Mouse (Mus musculus): ENCODE data around the gene Prkcd.
A peak's percentile ranks its signal among the peaks of the same experiment; 100 is the strongest.

Gene Prkcd

GRCm38 (mm10) chr14:30635219-30635910 lies 9.4 kb upstream of the Prkcd start:
- DNase-seq (ENCODE audit: extremely low spot score), result no peak

GRCm38 (mm10) chr14:30634418-30634817 lies 8.4 kb upstream of the Prkcd start:
- DNase-seq (ENCODE audit: extremely low spot score), result no peak

GRCm38 (mm10) chr14:30633708-30634107 lies 7.7 kb upstream of the Prkcd start:
- no peak for DNase-seq (ENCODE audit: extremely low spot score)

GRCm38 (mm10) chr14:30631834-30632233 lies 5.8 kb upstream of the Prkcd start:
- no peak for DNase-seq (ENCODE audit: extremely low spot score)

DNA sequence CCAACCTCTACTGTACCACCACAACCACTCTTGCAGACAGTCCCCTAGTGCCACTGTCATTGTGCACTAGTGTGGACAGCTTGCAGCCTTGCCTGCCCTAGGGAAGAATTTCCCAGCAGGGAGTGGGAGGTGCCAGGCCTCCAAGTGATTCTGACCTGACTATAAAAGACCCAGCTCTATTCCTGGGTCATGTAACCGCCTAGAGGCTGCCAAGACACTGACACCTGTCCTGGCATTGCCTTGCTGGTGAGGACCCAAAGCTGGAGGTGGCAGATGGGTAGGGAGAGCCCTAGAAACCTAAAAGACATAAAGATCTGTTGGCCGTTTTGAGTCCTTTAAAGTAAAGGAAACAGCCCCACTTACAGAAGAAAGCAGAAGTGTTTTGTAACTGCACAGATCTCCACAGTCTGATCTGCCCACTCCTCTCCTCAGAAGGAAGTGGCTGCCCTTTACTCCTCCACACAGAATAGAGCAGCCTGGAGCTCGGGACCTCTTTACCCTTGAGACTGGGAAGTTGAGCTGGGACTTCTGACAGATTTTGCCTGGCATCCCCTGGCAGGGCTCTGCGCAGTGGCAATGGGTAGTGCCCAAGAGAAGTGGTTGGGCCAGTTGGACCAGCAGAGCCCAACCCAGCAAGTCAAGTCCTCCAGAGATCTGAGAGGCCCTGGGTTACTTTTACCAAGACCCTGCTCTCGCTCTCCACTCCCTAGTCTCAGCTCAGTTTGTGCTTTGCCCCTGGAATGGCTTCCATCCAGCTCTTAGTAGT lies 5.0 kb upstream of the Prkcd start:
- no peak for DNase-seq (ENCODE audit: extremely low spot score)

DNA sequence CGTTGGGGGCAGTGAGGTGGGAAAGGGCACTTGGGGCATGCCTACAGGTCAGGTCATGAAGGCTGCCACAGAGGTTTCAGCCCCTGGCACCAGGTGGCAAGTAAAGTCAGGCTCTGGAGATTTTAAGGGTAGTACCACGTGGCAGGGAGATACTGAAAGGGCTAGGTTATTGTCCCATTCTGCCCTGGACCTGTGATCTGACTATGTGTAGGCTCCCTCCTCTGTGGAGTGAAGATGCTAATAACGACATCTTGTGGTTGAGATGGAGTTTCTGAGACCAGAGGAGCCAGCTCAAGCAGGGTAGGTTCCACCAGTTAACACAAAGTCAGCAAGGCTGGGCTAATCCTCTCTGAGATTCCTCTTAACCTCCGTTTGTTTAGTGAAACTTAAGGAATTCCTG lies 3.8 kb upstream of the Prkcd start:
- no peak for DNase-seq (ENCODE audit: extremely low spot score)

DNA sequence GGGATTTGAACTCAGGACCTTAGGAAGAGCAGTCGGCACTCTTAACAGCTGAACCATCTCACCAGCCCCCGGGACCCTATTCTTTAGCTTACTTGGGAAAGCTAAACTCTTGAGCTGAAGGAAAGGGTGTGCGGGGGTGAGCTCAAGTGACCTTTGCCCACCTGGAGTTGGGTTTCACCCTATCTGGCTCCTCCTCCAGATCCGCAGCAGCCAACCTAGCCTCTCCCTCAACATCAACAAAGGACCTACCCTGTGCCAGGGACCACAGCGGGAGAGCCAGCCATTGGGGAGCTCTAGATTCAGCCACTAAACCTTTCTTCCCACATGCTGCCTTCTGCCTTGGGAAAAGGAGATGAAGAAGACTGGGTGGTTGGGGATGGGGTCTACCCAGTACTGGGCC lies 2.2 kb upstream of the Prkcd start:
- DNase-seq (ENCODE audit: extremely low spot score), result no peak

GRCm38 (mm10) chr14:30626756-30627742 lies 1.0 kb upstream of the Prkcd start:
- no peak for DNase-seq (ENCODE audit: extremely low spot score)

DNA sequence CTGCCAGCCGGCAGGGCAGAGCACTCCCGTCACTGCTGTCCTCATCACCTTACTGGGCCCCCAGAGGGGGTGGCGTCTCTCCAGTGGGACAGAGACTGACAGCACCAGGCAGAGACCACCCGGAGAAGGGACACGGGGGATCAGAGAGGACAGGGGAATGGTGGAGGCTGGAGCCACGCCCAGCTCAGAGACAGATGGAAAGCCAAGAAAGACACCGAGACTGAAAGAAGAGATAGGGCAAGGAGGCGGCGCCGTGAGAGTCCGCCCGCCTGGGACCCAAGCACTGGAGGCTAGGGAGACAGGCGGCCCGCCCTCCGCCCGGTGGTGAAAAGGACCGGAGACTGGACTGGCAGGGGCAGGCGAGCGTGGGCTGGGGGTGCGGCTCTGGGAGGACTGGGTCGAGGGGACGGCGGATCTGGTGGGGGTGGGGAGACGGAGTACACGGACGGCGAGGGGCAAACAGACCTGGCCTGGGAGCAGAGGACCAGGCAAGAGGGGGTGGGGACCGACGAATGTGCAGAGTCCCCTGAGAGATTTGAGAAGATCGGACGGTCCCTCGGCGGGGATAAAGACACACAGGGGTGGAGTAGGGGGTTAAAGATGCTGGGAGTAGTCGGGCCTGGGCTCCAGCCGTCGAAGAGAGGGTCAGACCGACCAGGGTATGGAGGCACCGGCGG lies 741 bp downstream of the Prkcd start:
- peak; percentile 68 for DNase-seq (ENCODE audit: extremely low spot score)

- no peak for DNase-seq (ENCODE audit: extremely low spot score)
Observed at GRCm38 (mm10) chr14:30624277-30624721, 1.7 kb downstream of the Prkcd start.

DNA sequence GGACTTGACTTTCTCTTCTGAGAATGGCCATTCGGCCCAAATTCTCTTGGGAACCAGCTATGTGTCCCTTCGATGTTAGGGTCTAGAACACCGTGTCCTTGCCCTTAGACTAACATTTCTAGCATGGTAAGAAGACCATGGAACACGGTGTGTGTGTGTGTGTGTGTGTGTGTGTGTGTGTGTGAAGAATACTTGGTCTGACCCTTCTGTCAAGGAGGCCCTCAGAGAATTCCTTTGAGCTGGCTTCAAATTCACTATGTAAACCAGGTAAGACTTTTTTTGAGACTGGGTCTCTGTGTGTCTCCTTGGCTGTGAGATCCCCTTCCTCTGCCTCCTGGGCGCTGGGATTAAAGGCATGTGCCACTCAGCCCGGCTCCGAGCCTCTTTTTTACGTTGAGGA lies 3.5 kb downstream of the Prkcd start:
- DNase-seq (ENCODE audit: extremely low spot score), result no peak

DNA sequence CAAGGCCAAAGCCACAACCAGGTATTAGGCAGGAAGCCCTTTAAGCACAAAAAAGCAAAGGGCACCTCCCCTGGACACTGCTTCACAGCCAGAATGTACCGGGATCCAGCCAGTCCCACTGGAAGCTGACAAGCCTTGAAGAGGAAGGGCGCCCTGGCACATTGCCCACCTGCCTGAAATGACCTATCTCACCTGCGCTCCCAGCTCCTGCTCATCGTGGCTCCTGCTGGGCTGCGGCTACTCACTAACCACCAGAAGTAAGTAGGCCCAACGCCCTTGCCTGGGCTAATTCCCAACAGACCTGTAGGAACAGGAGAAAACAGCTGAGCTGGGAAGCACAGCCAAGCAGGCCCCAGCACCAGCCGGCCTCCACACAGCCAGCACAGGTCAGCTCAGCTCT lies 3.9 kb downstream of the Prkcd start:
- no peak for DNase-seq (ENCODE audit: extremely low spot score)

DNA sequence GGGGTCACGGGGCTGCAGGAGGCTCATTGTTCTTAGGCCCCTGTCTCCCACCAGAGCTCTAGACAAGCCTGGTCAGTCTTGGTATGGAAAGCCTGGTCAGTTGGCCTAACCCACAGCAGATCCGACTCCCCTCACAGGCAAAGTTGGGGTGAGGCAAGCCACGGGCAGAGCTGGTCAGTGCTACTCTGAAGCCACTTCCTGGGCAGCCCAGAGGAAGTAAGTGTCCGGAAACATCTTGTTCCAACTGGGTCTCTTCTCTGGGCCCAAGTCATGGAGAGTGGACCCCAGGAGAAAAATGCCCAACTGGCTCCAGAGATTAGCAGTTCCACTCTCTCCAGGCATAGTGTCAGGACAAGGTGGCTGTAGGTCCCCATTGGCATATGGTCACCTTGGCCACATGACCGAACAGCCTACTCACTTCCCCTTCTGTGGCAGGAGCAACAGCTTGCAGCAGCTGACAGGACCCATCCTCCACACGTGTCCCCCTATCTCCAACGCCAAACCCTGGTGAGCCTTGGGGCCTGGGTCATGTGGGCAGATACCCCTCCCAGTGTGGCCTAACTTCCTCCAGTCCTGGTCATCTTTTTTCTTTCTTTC lies 5.9 kb downstream of the Prkcd start:
- no peak for DNase-seq (ENCODE audit: extremely low spot score)

DNA sequence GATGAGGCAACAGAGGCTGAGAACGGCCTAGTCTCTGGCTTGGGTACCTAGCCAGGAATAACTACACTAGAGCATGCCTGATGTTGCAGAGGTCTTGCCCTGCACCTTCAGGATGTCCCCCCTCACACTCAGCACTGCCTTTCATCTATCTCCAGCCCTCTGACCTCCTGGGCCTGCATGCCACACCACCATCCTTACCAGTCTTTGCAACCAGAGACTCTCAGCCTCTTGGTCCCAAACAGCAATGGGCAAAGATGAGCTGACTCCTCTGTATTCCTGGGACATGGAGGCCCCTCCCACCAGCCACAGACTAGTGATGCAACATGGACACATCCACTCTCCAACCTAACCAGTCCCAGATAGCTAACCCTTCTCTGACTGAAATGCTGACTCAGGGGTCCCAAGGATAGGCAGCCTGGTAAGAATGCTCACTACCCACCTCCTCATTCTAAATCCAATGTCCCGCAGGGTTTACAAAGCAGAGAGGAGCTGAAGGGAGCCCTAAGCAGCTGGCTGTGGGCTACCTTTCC lies 7.2 kb downstream of the Prkcd start:
- no peak for DNase-seq (ENCODE audit: extremely low spot score)

DNA sequence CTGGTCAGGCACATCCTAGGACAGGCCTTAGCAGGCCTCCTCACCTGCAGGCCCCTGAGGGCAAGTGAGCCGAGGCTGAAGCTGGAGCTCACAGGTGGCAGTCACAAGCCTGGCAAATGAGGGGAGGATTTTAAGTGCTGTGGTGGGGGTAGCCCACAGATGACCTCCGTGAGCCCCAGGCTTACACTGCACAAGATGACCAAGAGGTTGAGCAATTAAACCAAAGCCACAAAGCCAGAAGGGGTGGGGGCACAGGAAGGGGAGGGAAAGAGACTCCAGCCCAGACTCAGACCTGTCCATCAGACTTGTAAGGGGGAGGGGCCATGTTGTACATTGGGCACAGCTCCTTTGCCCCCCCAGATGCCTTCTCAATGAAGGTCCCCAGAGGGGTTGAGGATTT lies 9.3 kb downstream of the Prkcd start:
- DNase-seq (ENCODE audit: extremely low spot score), result no peak

GRCm38 (mm10) chr14:30612962-30613715 lies 12.9 kb downstream of the Prkcd start:
- DNase-seq (ENCODE audit: extremely low spot score), result no peak

DNA sequence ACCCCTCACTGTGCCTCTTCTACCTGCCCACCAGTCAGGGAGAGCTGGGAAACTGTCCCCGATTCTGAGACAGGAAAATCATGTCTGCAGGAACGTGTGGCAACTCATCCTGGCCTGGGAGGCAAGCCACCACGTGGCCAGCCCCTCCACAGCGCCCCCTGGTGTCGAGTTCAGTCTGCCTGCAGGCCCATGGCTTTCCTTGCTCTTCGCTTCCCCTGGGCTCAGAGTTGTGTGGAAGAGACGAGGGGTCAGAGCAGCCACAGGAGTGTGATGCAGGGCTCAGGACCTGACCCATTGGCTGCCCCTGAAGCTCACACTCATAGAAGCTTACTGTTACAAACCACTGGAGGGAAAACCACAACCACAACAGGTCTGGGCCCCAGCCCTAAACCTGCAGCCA lies 13.5 kb downstream of the Prkcd start:
- DNase-seq (ENCODE audit: extremely low spot score), result peak; percentile 79

GRCm38 (mm10) chr14:30610940-30611339 lies 15.1 kb downstream of the Prkcd start:
- no peak for DNase-seq (ENCODE audit: extremely low spot score)

DNA sequence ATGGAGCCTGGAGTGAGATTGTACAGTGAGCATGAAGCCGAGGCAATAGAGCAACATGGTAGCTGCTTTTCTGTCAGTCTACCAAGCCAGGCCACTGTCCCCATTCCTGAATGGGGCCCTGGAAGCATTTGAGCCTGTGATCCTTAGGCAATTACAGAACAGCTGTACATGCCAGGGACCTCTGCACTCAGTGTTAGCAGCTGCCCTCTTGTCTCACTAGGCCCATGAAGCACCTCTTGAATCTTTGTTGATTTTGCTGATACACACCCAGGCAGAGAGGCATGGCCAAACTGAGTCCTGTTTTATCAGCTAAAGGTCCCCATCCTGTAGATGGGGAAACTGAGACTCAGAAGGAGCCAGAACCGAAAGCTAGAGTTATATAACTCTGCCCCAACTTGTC lies 15.7 kb downstream of the Prkcd start:
- DNase-seq (ENCODE audit: extremely low spot score), result no peak

GRCm38 (mm10) chr14:30609499-30609898 lies 16.5 kb downstream of the Prkcd start:
- DNase-seq (ENCODE audit: extremely low spot score), result no peak

Data from embryo, embryonic 9.5 days (tissue).